9 mouse cellular contexts compared by ENCODE assay signal in the genomic region with DNA sequence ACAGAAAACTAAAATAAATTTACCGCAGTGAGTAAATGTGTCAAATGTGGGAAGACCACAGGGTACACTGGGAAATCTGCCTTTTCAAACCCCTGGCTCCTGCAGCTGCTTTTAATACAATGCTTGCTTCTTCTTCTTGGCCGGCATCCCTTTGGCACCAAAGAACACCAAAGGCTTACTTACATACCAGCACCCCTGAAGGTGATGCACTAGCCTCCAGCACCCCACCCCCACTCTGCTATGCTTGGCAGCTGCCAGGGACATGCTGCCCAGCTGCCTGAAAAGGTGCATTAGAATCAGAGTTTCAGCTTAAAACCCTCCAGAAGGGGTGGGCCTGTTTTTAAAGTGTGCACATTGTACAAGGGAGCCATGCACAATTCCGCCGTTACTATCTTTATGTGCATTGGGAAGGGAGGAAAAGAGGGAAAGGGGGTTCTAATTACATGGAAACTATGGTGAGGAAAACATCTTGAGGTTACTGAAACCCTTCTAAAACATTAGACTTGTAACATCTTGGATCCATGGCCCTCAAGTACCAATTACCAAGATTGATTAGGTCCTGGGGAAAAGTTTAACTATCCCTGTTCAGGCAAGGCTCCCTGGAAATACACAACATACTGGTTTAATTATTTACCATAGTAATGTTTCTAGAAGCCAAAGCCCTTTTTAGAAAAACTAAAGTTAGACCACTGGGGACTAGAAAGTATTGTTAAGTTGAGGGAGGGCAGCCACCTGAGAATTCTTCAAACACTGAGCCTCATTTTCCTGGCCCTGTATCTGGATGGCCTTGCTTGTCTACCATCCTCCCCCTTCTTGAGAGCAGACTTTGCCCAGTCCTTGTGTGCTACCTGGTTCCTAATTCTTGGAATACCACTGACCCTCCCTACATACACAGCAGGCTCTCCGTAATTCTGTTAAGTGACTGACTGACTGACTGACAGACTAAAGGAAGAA. TPM values are rescaled to one million over a fixed set of nuclear protein-coding genes. Genes with fewer than 3 reads are reported as not detected.
DNase-seq lines count a peak whose midpoint lies in the region; ATAC-seq and TF ChIP-seq lines count a peak whose summit lies in the region.
"Had no signal": no experiment of that assay in that cellular context is flagged by ENCODE, and none has a peak within 500 bp of the region (broad histone marks: within the 10 kb centered on the region; RNA-seq: fewer than 3 reads in every experiment).

No protein-coding gene starts in this region.

- H3K27me3 ChIP-seq in kidney, embryonic 15.5 days, result no peaks in the 10 kb centered on the region
- H3K27me3 ChIP-seq in liver, postnatal 0 days (ENCODE audit: insufficient read depth, low read length), result no peaks in the 10 kb centered on the region
- H3K27me3 ChIP-seq in forebrain, postnatal 0 days (ENCODE audit: insufficient read depth, low read length), result no peaks in the 10 kb centered on the region

- peak overlapping the region; percentile 7 for H3K4me2 ChIP-seq in kidney, embryonic 15.5 days
- no peak overlapping the region for H3K4me2 ChIP-seq in liver, postnatal 0 days (ENCODE audit: low read depth, low read length)
- H3K4me2 ChIP-seq in forebrain, postnatal 0 days (ENCODE audit: low read depth), result no peak overlapping the region

- no peak for TF ChIP-seq CTCF in liver, postnatal 0 days (IDR thresholded peaks at IDR 0.05; ENCODE audit: low read depth)
- no peak for TF ChIP-seq CTCF in forebrain, postnatal 0 days (IDR thresholded peaks at IDR 0.05; ENCODE audit: low read depth)

- peak overlapping the region; percentile 71 for H3K27ac ChIP-seq in kidney, embryonic 15.5 days
- peak overlapping the region; percentile 60 for H3K27ac ChIP-seq in liver, postnatal 0 days (ENCODE audit: low read depth)
- H3K27ac ChIP-seq in forebrain, postnatal 0 days (ENCODE audit: low read depth, low read length), result no peak overlapping the region
- H3K27ac ChIP-seq: hindbrain, postnatal 0 days had no signal

- peaks cover 52% of the 10 kb centered on the region for H3K4me1 ChIP-seq in kidney, embryonic 15.5 days
- H3K4me1 ChIP-seq in liver, postnatal 0 days (ENCODE audit: insufficient read depth), result peaks cover 62% of the 10 kb centered on the region
- no peaks in the 10 kb centered on the region; the same call in 1 of the 2 replicates for H3K4me1 ChIP-seq in forebrain, postnatal 0 days (ENCODE audit: insufficient read depth)

- TF ChIP-seq EP300 in liver, postnatal 0 days (IDR thresholded peaks at IDR 0.05; ENCODE audit: low read depth), result 0 out of 2 replicates have a peak, but pooled peaks have one; percentile 16

- no peaks in the 10 kb centered on the region for H3K9me3 ChIP-seq in kidney, embryonic 15.5 days (replicated peaks)
- no peaks in the 10 kb centered on the region for H3K9me3 ChIP-seq in liver, postnatal 0 days (ENCODE audit: low read length)
- H3K9me3 ChIP-seq in forebrain, postnatal 0 days (ENCODE audit: low read length), result no peaks in the 10 kb centered on the region

- ATAC-seq in kidney, embryonic 15.5 days (replicated peaks; ENCODE audit: low FRiP score), result no peak
- ATAC-seq in liver, postnatal 0 days, result no peak
- ATAC-seq in forebrain, postnatal 0 days, result no peak
- ATAC-seq: hindbrain, postnatal 0 days had no signal

- no peak overlapping the region for H3K9ac ChIP-seq in kidney, embryonic 15.5 days
- H3K9ac ChIP-seq in liver, postnatal 0 days (replicated peaks), result no peak overlapping the region
- no peak overlapping the region for H3K9ac ChIP-seq in forebrain, postnatal 0 days

- no peak overlapping the region for H3K4me3 ChIP-seq in kidney, embryonic 15.5 days (replicated peaks)
- H3K4me3 ChIP-seq in liver, postnatal 0 days (ENCODE audit: low read depth, low read length), result no peak overlapping the region
- H3K4me3 ChIP-seq in forebrain, postnatal 0 days (ENCODE audit: low read depth, low read length), result no peak overlapping the region

- peak; percentile 48 for DNase-seq in heart, postnatal 4 days
- DNase-seq in heart, adult 18-20 months, result no peak
- peak; percentile 68 for DNase-seq in NIH3T3 (ENCODE audit: low read depth)
- no peak for DNase-seq in liver, postnatal 0 days
- DNase-seq in layer of hippocampus, postnatal 25 days (ENCODE audit: extremely low spot score in 1 of 2, low spot score in 1 of 2), result no peak
- DNase-seq in forebrain, postnatal 0 days, result no peak
- DNase-seq in urinary bladder, postnatal 4 days (ENCODE audit: low spot score in 2 of 2), result no peak

- H3K36me3 ChIP-seq in kidney, embryonic 15.5 days, result no peaks in the 10 kb centered on the region
- H3K36me3 ChIP-seq in liver, postnatal 0 days (replicated peaks; ENCODE audit: insufficient read depth, low read length), result no peaks in the 10 kb centered on the region
- no peaks in the 10 kb centered on the region for H3K36me3 ChIP-seq in forebrain, postnatal 0 days (ENCODE audit: insufficient read depth)

- WGBS in kidney, embryonic 15.5 days, result 52% methylated on average over 5 of the region's 5 CpGs
- WGBS in liver, postnatal 0 days (ENCODE audit: insufficient replicate concordance), result 70% methylated on average over 5 of the region's 5 CpGs
- WGBS in forebrain, postnatal 0 days, result 40% methylated on average over 5 of the region's 5 CpGs

RNA-seq across cellular contexts. Expression of a gene that starts 3.1 kb away (rescaled TPM):
- total RNA-seq in heart, postnatal 4 days (2021), result 10 to 100 TPM; 45.8 to 48.5 TPM
- total RNA-seq in heart, adult 18-20 months (2021), result 10 to 100 TPM; 14.4 to 19.6 TPM
- polyA plus RNA-seq in kidney, embryonic 15.5 days (2015; fragmentation: Nextera tagmentation; extraction: Ambion mirVana), result 66.2 and 68.0 TPM in 2 replicates
- 19.8 and 21.6 TPM in 2 replicates for polyA plus RNA-seq in liver, postnatal 0 days (2015; fragmentation: Nextera tagmentation; extraction: Ambion mirVana)
- total RNA-seq in layer of hippocampus, postnatal 25 days (2021), result 10 to 100 TPM; 37.6 to 38.6 TPM
- total RNA-seq in forebrain, postnatal 0 days (2014; rRNA removed), result 46.3 and 59.7 TPM in 2 replicates
- polyA plus RNA-seq in forebrain, postnatal 0 days (2015; fragmentation: Nextera tagmentation; extraction: Ambion mirVana), result 55.1 and 55.2 TPM in 2 replicates

Comparison
In these comparisons a context has a peak if more than half of its experiments do, and no peak if none do; other contexts are left out.
1. DNase-seq: peak in heart, postnatal 4 days (single experiment) and NIH3T3 (single experiment); none in heart, adult 18-20 months (0 of 2), liver, postnatal 0 days (single experiment), layer of hippocampus, postnatal 25 days (0 of 2), forebrain, postnatal 0 days (single experiment) and urinary bladder, postnatal 4 days (0 of 2).